ENCODE assay signal across 20 mouse cellular contexts in the genomic region with DNA sequence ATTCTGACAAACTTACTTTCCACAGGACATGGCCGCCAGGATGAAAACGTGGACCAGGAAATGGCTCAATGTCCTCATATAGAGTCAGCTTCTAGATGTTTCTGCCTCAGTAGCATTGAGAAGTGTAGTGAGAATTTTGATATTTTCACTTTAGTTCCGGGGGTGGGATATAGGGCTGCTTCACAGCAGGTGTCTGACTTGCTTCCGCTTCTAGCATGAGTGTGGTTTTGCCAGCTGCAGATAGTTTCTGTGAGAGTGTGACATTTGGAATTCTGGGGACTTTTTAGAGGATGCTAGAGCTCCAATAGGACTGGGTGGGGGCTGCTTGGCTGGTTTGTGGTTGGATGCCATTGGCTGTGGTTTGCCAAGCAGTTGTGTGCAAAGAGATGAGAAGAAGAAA. TPM values are rescaled to one million over a fixed set of nuclear protein-coding genes. Genes with fewer than 3 reads are reported as not detected.
A peak's percentile ranks its signal among the peaks of the same experiment; 100 is the strongest.
DNase-seq lines count a peak whose midpoint lies in the region; ATAC-seq lines count a peak whose summit lies in the region.
"Had no signal": no experiment of that assay in that cellular context is flagged by ENCODE, and none has a peak within 500 bp of the region (broad histone marks: within the 10 kb centered on the region; RNA-seq: fewer than 3 reads in every experiment).

No protein-coding gene starts in this region.

- WGBS in midbrain, embryonic 13.5 days, result 87% methylated on average over 4 of the region's 4 CpGs
- WGBS in forebrain, embryonic 16.5 days, result 88% methylated on average over 4 of the region's 4 CpGs

- H3K36me3 ChIP-seq in midbrain, embryonic 13.5 days, result no peaks in the 10 kb centered on the region
- H3K36me3 ChIP-seq in forebrain, embryonic 16.5 days (ENCODE audit: control insufficient read depth, insufficient read depth), result no peaks in the 10 kb centered on the region
- H3K36me3 ChIP-seq: embryonic facial prominence, embryonic 12.5 days; forebrain, embryonic 15.5 days; G1E; heart, embryonic 12.5 days; hindbrain, embryonic 10.5 days had no signal

- no peak overlapping the region for H3K4me3 ChIP-seq in midbrain, embryonic 13.5 days (replicated peaks)
- H3K4me3 ChIP-seq in forebrain, embryonic 16.5 days (replicated peaks; ENCODE audit: low read length), result no peak overlapping the region
- H3K4me3 ChIP-seq: embryonic facial prominence, embryonic 12.5 days; forebrain, embryonic 15.5 days; heart, adult 2 months; heart, embryonic 12.5 days; hindbrain, embryonic 10.5 days had no signal

- H3K9ac ChIP-seq in midbrain, embryonic 13.5 days (replicated peaks), result no peak overlapping the region
- no peak overlapping the region for H3K9ac ChIP-seq in forebrain, embryonic 16.5 days (replicated peaks; ENCODE audit: low read depth, low read length)
- H3K9ac ChIP-seq: embryonic facial prominence, embryonic 12.5 days; forebrain, embryonic 15.5 days; heart, embryonic 12.5 days had no signal

- no peaks in the 10 kb centered on the region for H3K9me3 ChIP-seq in midbrain, embryonic 13.5 days
- H3K9me3 ChIP-seq in forebrain, embryonic 16.5 days (ENCODE audit: control insufficient read depth, low read length), result no peaks in the 10 kb centered on the region
- H3K9me3 ChIP-seq: embryonic facial prominence, embryonic 12.5 days; forebrain, embryonic 15.5 days; hindbrain, embryonic 10.5 days had no signal

- no peaks in the 10 kb centered on the region for H3K4me1 ChIP-seq in midbrain, embryonic 13.5 days (replicated peaks)
- H3K4me1 ChIP-seq in forebrain, embryonic 16.5 days (replicated peaks; ENCODE audit: control insufficient read depth, insufficient read depth, low read length), result no peaks in the 10 kb centered on the region
- H3K4me1 ChIP-seq: embryonic facial prominence, embryonic 12.5 days; forebrain, embryonic 15.5 days; heart, embryonic 12.5 days; hindbrain, embryonic 10.5 days had no signal

- H3K27ac ChIP-seq in midbrain, embryonic 13.5 days, result no peak overlapping the region
- no peak overlapping the region for H3K27ac ChIP-seq in forebrain, embryonic 16.5 days (ENCODE audit: low read length)
- H3K27ac ChIP-seq: embryonic facial prominence, embryonic 12.5 days; forebrain, embryonic 15.5 days; heart, adult 2 months; hindbrain, embryonic 10.5 days had no signal

- no peaks in the 10 kb centered on the region for H3K27me3 ChIP-seq in midbrain, embryonic 13.5 days
- H3K27me3 ChIP-seq in forebrain, embryonic 16.5 days (replicated peaks; ENCODE audit: control insufficient read depth, insufficient read depth, low read length), result no peaks in the 10 kb centered on the region
- H3K27me3 ChIP-seq: embryonic facial prominence, embryonic 12.5 days; forebrain, embryonic 15.5 days; heart, embryonic 12.5 days had no signal

- ATAC-seq in midbrain, embryonic 13.5 days, result no peak
- no peak for ATAC-seq in forebrain, embryonic 16.5 days
- ATAC-seq: forebrain, embryonic 15.5 days; hindbrain, embryonic 16.5 days had no signal

- H3K4me2 ChIP-seq in midbrain, embryonic 13.5 days (replicated peaks), result no peak overlapping the region
- no peak overlapping the region for H3K4me2 ChIP-seq in forebrain, embryonic 16.5 days (ENCODE audit: low read length)
- H3K4me2 ChIP-seq: embryonic facial prominence, embryonic 12.5 days; forebrain, embryonic 15.5 days; heart, embryonic 12.5 days had no signal

- DNase-seq in heart, adult 11 months, result peak; percentile 23
- DNase-seq in heart, adult 9 months (ENCODE audit: low spot score in 2 of 2), result no peak
- peak; percentile 11 for DNase-seq in brain, adult 2 months (ENCODE audit: low read depth, low spot score)
- DNase-seq in thymus, postnatal 0 days (ENCODE audit: low spot score), result peak; percentile 42
- peak; percentile 21 for DNase-seq in thymus, postnatal 4 days
- no peak for DNase-seq in right cerebral cortex, adult 2 months (ENCODE audit: low spot score in 2 of 2)
- DNase-seq: adrenal gland, postnatal 14 days; cerebellum, adult 2 months; gastrocnemius, postnatal 10 days; heart, adult 2 months had no signal

RNA-seq across cellular contexts. Expression of a gene that starts 43.3 kb away (rescaled TPM):
- 4.5 and 6.2 TPM in 2 replicates for polyA plus RNA-seq in thymus, postnatal 0 days (2015; fragmentation: Nextera tagmentation; extraction: Ambion mirVana)
- polyA plus RNA-seq in midbrain, embryonic 13.5 days (2015; fragmentation: Nextera tagmentation; extraction: Ambion mirVana), result 2.6 and 7.8 TPM in 2 replicates
- polyA plus RNA-seq in forebrain, embryonic 16.5 days (2015; fragmentation: Nextera tagmentation; extraction: Ambion mirVana), result 5.9 and 7.1 TPM in 2 replicates
- polyA plus RNA-seq: C2C12; G1E; heart, embryonic 12.5 days; intestine, embryonic 14.5 days had no signal

Comparison
In these comparisons a context has a peak if more than half of its experiments do, and no peak if none do; other contexts are left out.
1. DNase-seq: peak in heart, adult 11 months (single experiment), brain, adult 2 months (single experiment), thymus, postnatal 0 days (single experiment) and thymus, postnatal 4 days (single experiment); none in heart, adult 9 months (0 of 2) and right cerebral cortex, adult 2 months (0 of 2).